Mouse (Mus musculus) ES-Bruce4 (cell line): ENCODE data around the gene Samsn1. TPM values are rescaled to one million over a fixed set of nuclear protein-coding genes. Genes with fewer than 3 reads are reported as not detected.

Source experiments
- H3K27ac ChIP-seq: 2 replicates; pipeline ENCODE4 v1.5.1; 2012; ENCODE audit warnings: low read length, inconsistent platforms; ENCODE audit not compliant: insufficient read depth
- H3K27me3 ChIP-seq: 2 replicates; pipeline ENCODE4 v1.6.1; 2012; ENCODE audit warnings: mild to moderate bottlenecking, low read length, inconsistent platforms; ENCODE audit not compliant: control insufficient read depth, poor library complexity, insufficient read depth, severe bottlenecking
- H3K36me3 ChIP-seq: 2 replicates; pipeline ENCODE4 v1.6.1; 2012; ENCODE audit warnings: inconsistent platforms, mild to moderate bottlenecking, low read length, moderate library complexity; ENCODE audit not compliant: control insufficient read depth, poor library complexity, insufficient read depth, severe bottlenecking
- H3K4me1 ChIP-seq: one replicate; pipeline ENCODE4 v1.8.1; 2011; ENCODE audit warnings: low read length; ENCODE audit not compliant: control insufficient read depth, insufficient read depth
- H3K4me3 ChIP-seq: 2 replicates; pipeline ENCODE4 v1.5.1; 2011; ENCODE audit warnings: low read depth, mild to moderate bottlenecking, low read length
- H3K9ac ChIP-seq: 2 replicates; pipeline ENCODE4 v1.6.1; 2012; ENCODE audit warnings: low read depth, mild to moderate bottlenecking, inconsistent platforms; ENCODE audit not compliant: poor library complexity, severe bottlenecking
- H3K9me3 ChIP-seq: replicated peaks from 2 replicates; pipeline ENCODE4 v1.6.1; 2012; ENCODE audit warnings: mild to moderate bottlenecking, low read length, inconsistent platforms; ENCODE audit not compliant: control insufficient read depth, poor library complexity, insufficient read depth, severe bottlenecking
- CTCF ChIP-seq: IDR thresholded peaks from one replicate; pipeline ENCODE4 v1.8.1; 2011; ENCODE audit warnings: low read depth, low read length
- EP300 ChIP-seq: IDR thresholded peaks from 2 replicates; pipeline ENCODE4 v1.6.1; 2011; ENCODE audit warnings: low read depth, low read length; ENCODE audit not compliant: insufficient read depth
- POLR2A ChIP-seq: IDR thresholded peaks from one replicate; pipeline ENCODE4 v1.8.1; 2011; ENCODE audit warnings: low read length; ENCODE audit not compliant: insufficient read depth
- polyA plus RNA-seq: library from polyadenylated mRNA; stranded (reverse); fragments of >200 nt; gene quantifications from 2 replicates; pipeline ENCODE4 v1.2.4, GENCODE M21; 2011; ENCODE audit warnings: low read depth; ENCODE audit not compliant: missing spikeins, insufficient read depth, insufficient read length

Samsn1 gene
- polyA plus RNA-seq, 1 experiment, result not detected

DNA sequence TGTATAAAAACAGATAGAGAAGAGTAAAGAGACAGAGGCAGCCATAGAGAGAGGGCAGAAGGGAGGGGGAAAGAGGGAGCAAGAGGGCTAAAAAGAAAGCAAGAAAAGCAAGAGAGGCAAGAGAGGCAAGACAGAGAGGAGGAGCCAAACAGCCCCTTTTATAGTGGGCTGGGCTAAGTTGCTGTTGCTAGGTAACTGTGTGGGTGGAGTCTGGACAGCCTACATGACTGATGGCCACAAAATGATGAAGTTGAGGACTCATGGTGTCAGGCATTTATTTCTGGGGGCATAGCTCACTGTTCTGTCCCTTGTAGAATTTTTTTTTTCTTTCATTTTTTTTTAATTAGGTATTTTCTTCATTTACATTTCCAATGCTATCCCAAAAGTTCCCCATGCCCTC, 195.6 kb downstream of the Samsn1 start:
- H3K27ac ChIP-seq, result no peak overlapping the region
- H3K9me3 ChIP-seq, result no peaks in the 10 kb centered on the region
- H3K36me3 ChIP-seq, result no peaks in the 10 kb centered on the region
- no peak overlapping the region for H3K4me3 ChIP-seq
- no peaks in the 10 kb centered on the region for H3K27me3 ChIP-seq
- no peak for TF ChIP-seq EP300
- no peak for TF ChIP-seq CTCF
- TF ChIP-seq POLR2A, result no peak
- no peaks in the 10 kb centered on the region for H3K4me1 ChIP-seq
- no peak overlapping the region for H3K9ac ChIP-seq

DNA sequence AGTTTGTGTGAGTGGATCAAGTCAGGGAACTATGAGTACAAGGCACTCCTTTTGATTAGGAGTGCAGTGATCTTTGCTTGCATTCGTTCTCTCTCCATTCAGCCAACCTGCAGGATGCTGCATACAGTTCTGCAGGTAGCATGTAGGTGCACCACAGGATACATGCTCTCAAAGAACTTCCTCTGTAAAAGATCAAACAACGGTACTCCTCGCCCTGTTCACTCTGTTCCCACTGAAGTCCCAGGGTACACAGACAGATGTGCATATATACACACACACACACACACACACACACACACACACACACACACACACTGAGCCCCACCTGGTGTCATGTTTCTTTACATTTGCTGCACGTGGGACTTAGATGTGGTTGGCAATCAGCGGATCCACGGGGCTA, 198.9 kb downstream of the Samsn1 start:
- H3K36me3 ChIP-seq, result no peaks in the 10 kb centered on the region
- no peak overlapping the region for H3K27ac ChIP-seq
- H3K4me1 ChIP-seq, result no peaks in the 10 kb centered on the region
- no peak overlapping the region for H3K4me3 ChIP-seq
- no peaks in the 10 kb centered on the region for H3K27me3 ChIP-seq
- no peak for TF ChIP-seq CTCF
- TF ChIP-seq POLR2A, result no peak
- TF ChIP-seq EP300, result no peak
- H3K9me3 ChIP-seq, result no peaks in the 10 kb centered on the region
- H3K9ac ChIP-seq, result no peak overlapping the region

DNA sequence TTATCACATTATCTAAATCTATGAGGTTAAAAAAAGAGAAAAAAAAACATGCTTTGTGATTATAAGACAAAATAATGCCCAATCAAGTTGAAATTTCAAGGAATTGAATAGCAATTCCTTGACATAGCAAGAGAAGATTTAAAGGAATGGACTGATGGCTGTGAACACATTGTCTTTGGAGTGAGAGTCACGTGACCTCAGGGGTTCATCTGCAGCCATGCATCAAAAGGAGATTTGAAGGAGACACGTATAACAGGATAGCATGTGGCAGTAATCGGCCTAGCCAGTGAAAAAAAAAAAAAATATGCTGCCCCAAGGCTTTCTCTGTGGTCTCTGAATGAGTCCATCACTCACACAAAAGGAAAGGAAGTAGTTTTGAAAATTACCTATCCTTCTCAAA, 201.1 kb downstream of the Samsn1 start:
- Histone ChIP-seq H3K4me1 (no peaks in the 10 kb centered on the region), H3K9me3 (no peaks in the 10 kb centered on the region), H3K36me3 (no peaks in the 10 kb centered on the region), H3K27me3 (no peaks in the 10 kb centered on the region), H3K9ac (no peak overlapping the region), H3K4me3 (no peak overlapping the region), H3K27ac (no peak overlapping the region)
- TF ChIP-seq EP300, result no peak
- no peak for TF ChIP-seq CTCF
- no peak for TF ChIP-seq POLR2A
